Mouse (Mus musculus) T-helper 2 cell (primary cell): ENCODE data around the gene Lingo1.

Experiments used
- in situ Hi-C: fragments of 300-600 bp; cut with MboI, MseI; formaldehyde crosslinking; loops from one replicate; pipeline ENCODE4 v1.15.1; 2025; ENCODE audit warnings: high pct_unique_total_duplicates

The Lingo1 gene

GRCm38 (mm10) chr9:56636214-56636613 is 160.1 kb downstream of the Lingo1 start:
- in situ Hi-C loops = no loop called here

- in situ Hi-C loops = no loop called here
Measured at GRCm38 (mm10) chr9:56635498-56636121, 160.7 kb downstream of the Lingo1 start.

GRCm38 (mm10) chr9:56635121-56635497 is 161.2 kb downstream of the Lingo1 start:
- in situ Hi-C loops = no loop called here

GRCm38 (mm10) chr9:56634406-56635120 is 161.7 kb downstream of the Lingo1 start:
- in situ Hi-C loops = no loop called here

GRCm38 (mm10) chr9:56633449-56634225 is 162.6 kb downstream of the Lingo1 start:
- in situ Hi-C loops = no loop called here

- in situ Hi-C loops = no loop called here
Measured at GRCm38 (mm10) chr9:56630945-56631344, 165.3 kb downstream of the Lingo1 start.

- in situ Hi-C loops = no loop called here
Measured at GRCm38 (mm10) chr9:56629674-56630397, 166.4 kb downstream of the Lingo1 start.

GRCm38 (mm10) chr9:56627295-56627694 is 169.0 kb downstream of the Lingo1 start:
- in situ Hi-C loops = no loop called here

- in situ Hi-C loops = no loop called here
Measured at GRCm38 (mm10) chr9:56624923-56625322, 171.3 kb downstream of the Lingo1 start.

GRCm38 (mm10) chr9:56623361-56623760 is 172.9 kb downstream of the Lingo1 start:
- in situ Hi-C loops = no loop called here

- in situ Hi-C loops = no loop called here
Measured at GRCm38 (mm10) chr9:56622761-56623160, 173.5 kb downstream of the Lingo1 start.

GRCm38 (mm10) chr9:56620512-56621371 is 175.5 kb downstream of the Lingo1 start:
- in situ Hi-C loops = no loop called here

- in situ Hi-C loops = no loop called here
Measured at GRCm38 (mm10) chr9:56619715-56620114, 176.6 kb downstream of the Lingo1 start.

GRCm38 (mm10) chr9:56618660-56619059 is 177.6 kb downstream of the Lingo1 start:
- in situ Hi-C loops = no loop called here

- in situ Hi-C loops = no loop called here
Measured at GRCm38 (mm10) chr9:56616061-56616460, 180.2 kb downstream of the Lingo1 start.

- in situ Hi-C loops = no loop called here
Measured at GRCm38 (mm10) chr9:56612798-56613183, 183.5 kb downstream of the Lingo1 start.

- in situ Hi-C loops = no loop called here
Measured at GRCm38 (mm10) chr9:56611912-56612797, 184.1 kb downstream of the Lingo1 start.

GRCm38 (mm10) chr9:56610955-56611354 is 185.3 kb downstream of the Lingo1 start:
- in situ Hi-C loops = no loop called here

GRCm38 (mm10) chr9:56610466-56610865 is 185.8 kb downstream of the Lingo1 start:
- in situ Hi-C loops = no loop called here

- in situ Hi-C loops = no loop called here
Measured at GRCm38 (mm10) chr9:56609486-56609885, 186.8 kb downstream of the Lingo1 start.
